Mouse (Mus musculus): ENCODE measurements at regions not wholly inside any gene's neighbourhood (a gene's known extent, or its start where the extent isn't known, plus 50 kb on each side); places are given as distances from the start of the nearest gene placed in this dataset.

- ATAC-seq (ENCODE audit: insufficient number of reproducible peaks, insufficient read depth, low FRiP score, low TSS enrichment, low read depth): no peak
- Histone ChIP-seq H3K9me3 (no peaks in the 10 kb centered on the region; the same call in 1 of the 2 replicates), H3K36me3 (no peaks in the 10 kb centered on the region), H3K27ac (no peak overlapping the region), H3K4me1 (replicated peaks) (no peaks in the 10 kb centered on the region), H3K27me3 (no peaks in the 10 kb centered on the region), H3K4me3 (replicated peaks) (no peak overlapping the region), H3K9ac (replicated peaks) (no peak overlapping the region), H3K4me2 (no peak overlapping the region)
- 84% methylated on average over 5 of the region's 5 CpGs for WGBS
Measured at GRCm38 (mm10) chr12:39761946-39762345, 275.9 kb downstream of the Arl4a start.

GRCm38 (mm10) chr12:39761326-39761725 lies 276.5 kb downstream of the Arl4a start:
- WGBS: 56% methylated on average over 1 of the region's 1 CpGs
- no peak overlapping the region for H3K9ac ChIP-seq (replicated peaks)
- no peaks in the 10 kb centered on the region; the same call in 1 of the 2 replicates for H3K9me3 ChIP-seq
- H3K27me3 ChIP-seq: no peaks in the 10 kb centered on the region
- H3K4me1 ChIP-seq (replicated peaks): no peaks in the 10 kb centered on the region
- ATAC-seq (ENCODE audit: insufficient number of reproducible peaks, insufficient read depth, low FRiP score, low TSS enrichment, low read depth): no peak
- H3K27ac ChIP-seq: no peak overlapping the region
- H3K36me3 ChIP-seq: no peaks in the 10 kb centered on the region
- no peak overlapping the region for H3K4me3 ChIP-seq (replicated peaks)
- no peak overlapping the region for H3K4me2 ChIP-seq

GRCm38 (mm10) chr12:39757975-39758374 lies 279.9 kb downstream of the Arl4a start:
- H3K27ac ChIP-seq: no peak overlapping the region
- no peaks in the 10 kb centered on the region for H3K36me3 ChIP-seq
- no peaks in the 10 kb centered on the region for H3K4me1 ChIP-seq (replicated peaks)
- H3K4me3 ChIP-seq (replicated peaks): no peak overlapping the region
- H3K4me2 ChIP-seq: no peak overlapping the region
- H3K27me3 ChIP-seq: no peaks in the 10 kb centered on the region
- no peak for ATAC-seq (ENCODE audit: insufficient number of reproducible peaks, insufficient read depth, low FRiP score, low TSS enrichment, low read depth)
- H3K9me3 ChIP-seq: no peaks in the 10 kb centered on the region; the same call in 1 of the 2 replicates
- no peak overlapping the region for H3K9ac ChIP-seq (replicated peaks)

- no peak for ATAC-seq (ENCODE audit: insufficient number of reproducible peaks, insufficient read depth, low FRiP score, low TSS enrichment, low read depth)
- H3K9me3 ChIP-seq: no peaks in the 10 kb centered on the region; the same call in 1 of the 2 replicates
- H3K27me3 ChIP-seq: no peaks in the 10 kb centered on the region
- 92% methylated on average over 5 of the region's 5 CpGs for WGBS
- no peaks in the 10 kb centered on the region for H3K4me1 ChIP-seq (replicated peaks)
- no peak overlapping the region for H3K4me2 ChIP-seq
- H3K36me3 ChIP-seq: no peaks in the 10 kb centered on the region
- no peak overlapping the region for H3K27ac ChIP-seq
- no peak overlapping the region for H3K4me3 ChIP-seq (replicated peaks)
- H3K9ac ChIP-seq (replicated peaks): no peak overlapping the region
Measured at GRCm38 (mm10) chr12:39751850-39752249, 286.0 kb downstream of the Arl4a start.

GRCm38 (mm10) chr12:39742156-39743063 lies 295.4 kb downstream of the Arl4a start:
- Histone ChIP-seq H3K4me2 (no peak overlapping the region), H3K4me1 (replicated peaks) (no peaks in the 10 kb centered on the region), H3K27me3 (no peaks in the 10 kb centered on the region), H3K9ac (replicated peaks) (no peak overlapping the region), H3K4me3 (replicated peaks) (no peak overlapping the region), H3K9me3 (no peaks in the 10 kb centered on the region), H3K27ac (no peak overlapping the region), H3K36me3 (no peaks in the 10 kb centered on the region)
- no peak for ATAC-seq (ENCODE audit: insufficient number of reproducible peaks, insufficient read depth, low FRiP score, low TSS enrichment, low read depth)
- 74% methylated on average over 11 of the region's 11 CpGs for WGBS

GRCm38 (mm10) chr12:39741051-39741847 lies 296.6 kb downstream of the Arl4a start:
- WGBS: 18% methylated on average over 13 of the region's 13 CpGs
- Histone ChIP-seq H3K27ac (no peak overlapping the region), H3K9me3 (no peaks in the 10 kb centered on the region), H3K4me3 (replicated peaks) (no peak overlapping the region), H3K9ac (replicated peaks) (no peak overlapping the region), H3K4me1 (replicated peaks) (no peaks in the 10 kb centered on the region), H3K27me3 (no peaks in the 10 kb centered on the region), H3K4me2 (no peak overlapping the region), H3K36me3 (no peaks in the 10 kb centered on the region)
- no peak for ATAC-seq (ENCODE audit: insufficient number of reproducible peaks, insufficient read depth, low FRiP score, low TSS enrichment, low read depth)

- WGBS: 85% methylated on average over 3 of the region's 3 CpGs
- Histone ChIP-seq H3K9ac (replicated peaks) (no peak overlapping the region), H3K9me3 (no peaks in the 10 kb centered on the region), H3K4me1 (replicated peaks) (no peaks in the 10 kb centered on the region), H3K4me2 (no peak overlapping the region), H3K27ac (no peak overlapping the region), H3K27me3 (no peaks in the 10 kb centered on the region), H3K36me3 (no peaks in the 10 kb centered on the region), H3K4me3 (replicated peaks) (no peak overlapping the region)
- no peak for ATAC-seq (ENCODE audit: insufficient number of reproducible peaks, insufficient read depth, low FRiP score, low TSS enrichment, low read depth)
Measured at GRCm38 (mm10) chr12:39736966-39737365, 300.9 kb downstream of the Arl4a start.

GRCm38 (mm10) chr12:39736097-39736920 lies 301.5 kb downstream of the Arl4a start:
- H3K27me3 ChIP-seq: no peaks in the 10 kb centered on the region
- no peak overlapping the region for H3K27ac ChIP-seq
- H3K4me2 ChIP-seq: no peak overlapping the region
- ATAC-seq (ENCODE audit: insufficient number of reproducible peaks, insufficient read depth, low FRiP score, low TSS enrichment, low read depth): no peak
- no peak overlapping the region for H3K9ac ChIP-seq (replicated peaks)
- H3K4me1 ChIP-seq (replicated peaks): no peaks in the 10 kb centered on the region
- H3K36me3 ChIP-seq: no peaks in the 10 kb centered on the region
- 72% methylated on average over 9 of the region's 9 CpGs for WGBS
- H3K4me3 ChIP-seq (replicated peaks): no peak overlapping the region
- no peaks in the 10 kb centered on the region for H3K9me3 ChIP-seq

GRCm38 (mm10) chr12:39734176-39734575 lies 303.6 kb downstream of the Arl4a start:
- Histone ChIP-seq H3K36me3 (no peaks in the 10 kb centered on the region), H3K27ac (no peak overlapping the region), H3K27me3 (no peaks in the 10 kb centered on the region), H3K9ac (replicated peaks) (no peak overlapping the region), H3K4me1 (replicated peaks) (no peaks in the 10 kb centered on the region), H3K9me3 (no peaks in the 10 kb centered on the region), H3K4me2 (no peak overlapping the region), H3K4me3 (replicated peaks) (no peak overlapping the region)
- ATAC-seq (ENCODE audit: insufficient number of reproducible peaks, insufficient read depth, low FRiP score, low TSS enrichment, low read depth): no peak
- WGBS: 86% methylated on average over 2 of the region's 2 CpGs

GRCm38 (mm10) chr12:39731177-39731576 lies 306.6 kb downstream of the Arl4a start:
- H3K27ac ChIP-seq: no peak overlapping the region
- H3K9ac ChIP-seq (replicated peaks): no peak overlapping the region
- H3K36me3 ChIP-seq: no peaks in the 10 kb centered on the region
- no peaks in the 10 kb centered on the region for H3K4me1 ChIP-seq (replicated peaks)
- no peak overlapping the region for H3K4me2 ChIP-seq
- H3K9me3 ChIP-seq: no peaks in the 10 kb centered on the region
- WGBS: 75% methylated on average over 3 of the region's 3 CpGs
- ATAC-seq (ENCODE audit: insufficient number of reproducible peaks, insufficient read depth, low FRiP score, low TSS enrichment, low read depth): no peak
- H3K27me3 ChIP-seq: no peaks in the 10 kb centered on the region
- H3K4me3 ChIP-seq (replicated peaks): no peak overlapping the region

- no peaks in the 10 kb centered on the region for H3K36me3 ChIP-seq
- WGBS: 71% methylated on average over 2 of the region's 2 CpGs
- H3K9ac ChIP-seq (replicated peaks): no peak overlapping the region
- H3K4me1 ChIP-seq (replicated peaks): no peaks in the 10 kb centered on the region
- H3K9me3 ChIP-seq: no peaks in the 10 kb centered on the region
- ATAC-seq (ENCODE audit: insufficient number of reproducible peaks, insufficient read depth, low FRiP score, low TSS enrichment, low read depth): no peak
- no peak overlapping the region for H3K4me3 ChIP-seq (replicated peaks)
- no peaks in the 10 kb centered on the region for H3K27me3 ChIP-seq
- no peak overlapping the region for H3K27ac ChIP-seq
- H3K4me2 ChIP-seq: no peak overlapping the region
Measured at GRCm38 (mm10) chr12:39729255-39729654, 308.6 kb downstream of the Arl4a start.
